Mouse (Mus musculus) myocyte (in vitro differentiated cells): ENCODE data around the gene Dach1. TPM values are rescaled to one million over a fixed set of nuclear protein-coding genes. Genes with fewer than 3 reads are reported as not detected.

Experiments used
- H3K27me3 ChIP-seq: one replicate; pipeline ENCODE4 v1.6.1; 2011; ENCODE audit not compliant: control insufficient read depth, insufficient read depth, insufficient read length
- H3K36me3 ChIP-seq: one replicate; pipeline ENCODE4 v1.6.1; 2011; ENCODE audit not compliant: control insufficient read depth, insufficient read depth
- H3K4me2 ChIP-seq: one replicate; pipeline ENCODE4 v1.6.1; 2011; ENCODE audit warnings: low read depth, control low read depth
- H3K4me3 ChIP-seq: one replicate; pipeline ENCODE4 v1.5.1; 2011; ENCODE audit warnings: mild to moderate bottlenecking, control low read depth, moderate library complexity
- H3K79me2 ChIP-seq: one replicate; pipeline ENCODE4 v1.6.1; 2011; ENCODE audit not compliant: control insufficient read depth, insufficient read depth
- H3ac ChIP-seq: one replicate; pipeline ENCODE4 v1.6.1; 2011; ENCODE audit not compliant: control insufficient read depth, insufficient read length
- CEBPB ChIP-seq: IDR thresholded peaks from 2 replicates; pipeline ENCODE4 v1.6.1; 2011; ENCODE audit warnings: mild to moderate bottlenecking, moderate library complexity; ENCODE audit not compliant: poor library complexity, insufficient read depth, severe bottlenecking
- E2F4 ChIP-seq: IDR thresholded peaks from one replicate; pipeline ENCODE4 v1.6.1; 2011; ENCODE audit warnings: mild to moderate bottlenecking, control low read depth, moderate library complexity; ENCODE audit not compliant: insufficient read depth
- MAX ChIP-seq: IDR thresholded peaks from one replicate; pipeline ENCODE4 v1.6.1; 2011; ENCODE audit warnings: low read depth, mild to moderate bottlenecking, control low read depth
- MYOD1 ChIP-seq, 3 experiments: IDR thresholded peaks; one replicate each; pipeline ENCODE4 v1.6.1; 2011; ENCODE audit warnings: control low read depth in 2 of 3, low read depth in 2 of 3, mild to moderate bottlenecking in 2 of 3, moderate library complexity in 1 of 3; ENCODE audit not compliant: insufficient read length in 2 of 3, control insufficient read depth in 1 of 3
- MYOG ChIP-seq, 3 experiments: IDR thresholded peaks; one replicate each; pipeline ENCODE4 v1.6.1; 2011; ENCODE audit warnings: control low read depth in 2 of 3, low read depth in 2 of 3, mild to moderate bottlenecking in 2 of 3; ENCODE audit not compliant: insufficient read length in 2 of 3, control insufficient read depth in 1 of 3, insufficient read depth in 1 of 3
- POLR2A ChIP-seq: IDR thresholded peaks from one replicate; pipeline ENCODE4 v1.6.1; 2011; ENCODE audit warnings: low read depth, mild to moderate bottlenecking, control low read depth, moderate library complexity; ENCODE audit not compliant: insufficient read length
- POLR2AphosphoS2 ChIP-seq: IDR thresholded peaks from one replicate; pipeline ENCODE4 v1.6.1; 2011; ENCODE audit warnings: low read depth, control low read depth; ENCODE audit not compliant: insufficient read length
- REST ChIP-seq: IDR thresholded peaks from one replicate; pipeline ENCODE4 v1.6.1; 2011; ENCODE audit warnings: mild to moderate bottlenecking, control low read depth, moderate library complexity; ENCODE audit not compliant: insufficient read depth, insufficient read length
- SRF ChIP-seq: IDR thresholded peaks from one replicate; pipeline ENCODE4 v1.6.1; 2011; ENCODE audit warnings: low read depth; ENCODE audit not compliant: control insufficient read depth, insufficient read length
- TCF12 ChIP-seq: IDR thresholded peaks from one replicate; pipeline ENCODE4 v1.6.1; 2011; ENCODE audit warnings: mild to moderate bottlenecking, control low read depth; ENCODE audit not compliant: poor library complexity, insufficient read depth, severe bottlenecking
- TCF3 ChIP-seq: IDR thresholded peaks from one replicate; pipeline ENCODE4 v1.6.1; 2011; ENCODE audit warnings: low read depth, control low read depth; ENCODE audit not compliant: insufficient read length
- USF1 ChIP-seq: IDR thresholded peaks from one replicate; pipeline ENCODE4 v1.6.1; 2011; ENCODE audit warnings: low read depth, mild to moderate bottlenecking, control low read depth, moderate library complexity
- polyA plus RNA-seq: library from polyadenylated mRNA; unstranded; fragments of >200 nt; fragmentation: generic; extraction: Trizol; gene quantifications from one replicate; pipeline ENCODE4 v1.2.1, GENCODE M21; 2012; ENCODE audit warnings: missing spikeins

Gene Dach1
- polyA plus RNA-seq, 1 experiment, result not detected

- no peak for TF ChIP-seq MAX
- no peak for TF ChIP-seq MYOD1 (IDR thresholded peaks at IDR 0.05; ENCODE audit: control insufficient read depth in 1 of 3, insufficient read length in 2 of 3, low read depth in 2 of 3)
- no peak for TF ChIP-seq TCF12
- TF ChIP-seq TCF3, result no peak
- TF ChIP-seq CEBPB, result no peak
- TF ChIP-seq POLR2A, result no peak
Observed at GRCm38 (mm10) chr14:97743252-97743651, 426.3 kb downstream of the Dach1 start.

GRCm38 (mm10) chr14:97742785-97743184, 426.8 kb downstream of the Dach1 start:
- Histone ChIP-seq H3ac (no peak overlapping the region), H3K79me2 (no peaks in the 10 kb centered on the region), H3K4me2 (no peak overlapping the region), H3K4me3 (no peak overlapping the region), H3K27me3 (no peaks in the 10 kb centered on the region), H3K36me3 (no peaks in the 10 kb centered on the region)
- TF ChIP-seq CEBPB (no peak), MYOG (IDR thresholded peaks at IDR 0.05; ENCODE audit: control insufficient read depth in 1 of 3, insufficient read depth in 1 of 3, insufficient read length in 2 of 3, low read depth in 2 of 3) (no peak), TCF3 (no peak), REST (no peak), TCF12 (no peak), POLR2A (no peak), E2F4 (no peak), SRF (no peak), MAX (no peak), MYOD1 (IDR thresholded peaks at IDR 0.05; ENCODE audit: control insufficient read depth in 1 of 3, insufficient read length in 2 of 3, low read depth in 2 of 3) (no peak), USF1 (no peak), POLR2AphosphoS2 (no peak)

More at GRCm38 (mm10) chr14:97743252-97743651, 426.3 kb downstream of the Dach1 start:
- H3K27me3 ChIP-seq, result no peaks in the 10 kb centered on the region
- H3K4me3 ChIP-seq, result no peak overlapping the region
- H3ac ChIP-seq, result no peak overlapping the region
- no peaks in the 10 kb centered on the region for H3K79me2 ChIP-seq
- H3K36me3 ChIP-seq, result no peaks in the 10 kb centered on the region
- no peak overlapping the region for H3K4me2 ChIP-seq
